Mouse (Mus musculus) liver, embryonic 14.5 days (tissue): ENCODE results near the gene Sufu.

Experiments used
- CTCF ChIP-seq: IDR thresholded peaks from 2 replicates; pipeline ENCODE4 v1.5.1; 2016; ENCODE audit warnings: antibody characterized with exemption, low read depth, control low read depth
- EP300 ChIP-seq: IDR thresholded peaks from 2 replicates; pipeline ENCODE4 v1.6.1; 2016; ENCODE audit warnings: antibody characterized with exemption, low read depth

- TF ChIP-seq CTCF (no peak), EP300 (no peak)
Observed at GRCm38 (mm10) chr19:46357344-46358280, 39.1 kb upstream of the Sufu start.
